Mouse (Mus musculus): Measurements from ENCODE around the gene Snx29.

GRCm38 (mm10) chr16:11601336-11602082 is 278.8 kb downstream of the Snx29 start:
- TF ChIP-seq EP300 (IDR thresholded peaks at IDR 0.05): no peak
- TF ChIP-seq CTCF (IDR thresholded peaks at IDR 0.05): no peak
